Mouse (Mus musculus) cerebral cortex, adult 2 months (tissue): ENCODE data around the gene Iqschfp.

Source experiments
- WGBS: fragments of 180-500 bp; shearing (Covaris S2); methylation state at CpG from one replicate; pipeline ENCODE4 v1.1.7; 2018; 5-methylcytosine and 5-hydroxymethylcytosine counted together

The Iqschfp gene

GRCm38 (mm10) chr3:68495096-68495735 lies 603.2 kb downstream of the Iqschfp start:
- WGBS = under 1% methylated on average over 38 of the region's 38 CpGs

- 10% methylated on average over 9 of the region's 9 CpGs for whole genome bisulfite sequencing
Observed at GRCm38 (mm10) chr3:68495736-68496242, 603.8 kb downstream of the Iqschfp start.

- WGBS = 36% methylated on average over 6 of the region's 6 CpGs
Observed at GRCm38 (mm10) chr3:68496513-68496912, 604.5 kb downstream of the Iqschfp start.

- 86% methylated on average over 6 of the region's 6 CpGs for WGBS
Observed at GRCm38 (mm10) chr3:68499532-68500152, 607.6 kb downstream of the Iqschfp start.

GRCm38 (mm10) chr3:68504838-68505237 lies 612.8 kb downstream of the Iqschfp start:
- 66% methylated on average over 3 of the region's 3 CpGs for WGBS

GRCm38 (mm10) chr3:68506769-68507318 lies 614.8 kb downstream of the Iqschfp start:
- 69% methylated on average over 7 of the region's 7 CpGs for WGBS

- WGBS = 23% methylated on average over 6 of the region's 6 CpGs
Observed at GRCm38 (mm10) chr3:68508629-68509028, 616.6 kb downstream of the Iqschfp start.

GRCm38 (mm10) chr3:68510872-68511271 lies 618.8 kb downstream of the Iqschfp start:
- 84% methylated on average over 5 of the region's 5 CpGs for WGBS

GRCm38 (mm10) chr3:68511744-68512143 lies 619.7 kb downstream of the Iqschfp start:
- whole genome bisulfite sequencing = 65% methylated on average over 4 of the region's 4 CpGs

GRCm38 (mm10) chr3:68512327-68512726 lies 620.3 kb downstream of the Iqschfp start:
- 73% methylated on average over 11 of the region's 11 CpGs for WGBS

GRCm38 (mm10) chr3:68513340-68514119 lies 621.5 kb downstream of the Iqschfp start:
- 52% methylated on average over 7 of the region's 7 CpGs for WGBS

GRCm38 (mm10) chr3:68514120-68514497 lies 622.1 kb downstream of the Iqschfp start:
- WGBS = 62% methylated on average over 3 of the region's 3 CpGs

GRCm38 (mm10) chr3:68514717-68515116 lies 622.7 kb downstream of the Iqschfp start:
- WGBS = 92% methylated on average over 3 of the region's 3 CpGs

- 45% methylated on average over 12 of the region's 12 CpGs for WGBS
Observed at GRCm38 (mm10) chr3:68516393-68517081, 624.5 kb downstream of the Iqschfp start.

GRCm38 (mm10) chr3:68517236-68517635 lies 625.2 kb downstream of the Iqschfp start:
- WGBS = 26% methylated on average over 7 of the region's 7 CpGs

- WGBS = 90% methylated on average over 8 of the region's 8 CpGs
Observed at GRCm38 (mm10) chr3:68518041-68518440, 626.0 kb downstream of the Iqschfp start.

- 91% methylated on average over 5 of the region's 5 CpGs for WGBS
Observed at GRCm38 (mm10) chr3:68518586-68518985, 626.6 kb downstream of the Iqschfp start.

GRCm38 (mm10) chr3:68525361-68525878 lies 633.4 kb downstream of the Iqschfp start:
- 65% methylated on average over 10 of the region's 10 CpGs for WGBS

- WGBS = 65% methylated on average over 4 of the region's 4 CpGs
Observed at GRCm38 (mm10) chr3:68526416-68526815, 634.4 kb downstream of the Iqschfp start.

- WGBS = 67% methylated on average over 4 of the region's 4 CpGs
Observed at GRCm38 (mm10) chr3:68527182-68527581, 635.1 kb downstream of the Iqschfp start.

- 80% methylated on average over 4 of the region's 4 CpGs for WGBS
Observed at GRCm38 (mm10) chr3:68531908-68532307, 639.9 kb downstream of the Iqschfp start.
